Mouse (Mus musculus): ENCODE measurements around the gene Aqp1. TPM values are rescaled to one million over a fixed set of nuclear protein-coding genes. Genes with fewer than 3 reads are reported as not detected.

Gene Aqp1
- polyA plus RNA-seq, 1 experiment from 2014 or later: 3.7 TPM

- H3K9me3 ChIP-seq (replicated peaks; ENCODE audit: control insufficient read depth, low read length): no peaks in the 10 kb centered on the region
- H3K27me3 ChIP-seq (ENCODE audit: control insufficient read depth, insufficient read depth, low read length): peaks cover 10% of the 10 kb centered on the region
- peaks cover 44% of the 10 kb centered on the region for H3K4me1 ChIP-seq (ENCODE audit: control insufficient read depth, insufficient read depth, low read length)
- peak overlapping the region; percentile 9; the same call in 1 of the 2 replicates for H3K4me2 ChIP-seq
- H3K36me3 ChIP-seq (ENCODE audit: control insufficient read depth, insufficient read depth, low read length): no peaks in the 10 kb centered on the region
- no peak overlapping the region for H3K27ac ChIP-seq (ENCODE audit: low read depth, low read length)
- ATAC-seq (replicated peaks; ENCODE audit: insufficient number of reproducible peaks, low FRiP score, low TSS enrichment): no peak
- H3K9ac ChIP-seq (ENCODE audit: low read depth, low read length): no peak overlapping the region
- H3K4me3 ChIP-seq (ENCODE audit: low read depth, low read length): no peak overlapping the region
- WGBS (ENCODE audit: insufficient replicate concordance): 40% methylated on average over 6 of the region's 6 CpGs
Observed at GRCm38 (mm10) chr6:55338077-55338476, 1.8 kb downstream of the Aqp1 start.

GRCm38 (mm10) chr6:55338934-55339825 is 2.9 kb downstream of the Aqp1 start:
- H3K4me2 ChIP-seq: 0 out of 2 replicates have a peak overlapping the region, but pooled peaks have one; percentile 4

GRCm38 (mm10) chr6:55341688-55342087 is 5.5 kb downstream of the Aqp1 start:
- H3K9ac ChIP-seq (ENCODE audit: low read depth, low read length): no peak overlapping the region
- no peak overlapping the region for H3K4me2 ChIP-seq
- no peaks in the 10 kb centered on the region for H3K36me3 ChIP-seq (ENCODE audit: control insufficient read depth, insufficient read depth, low read length)
- WGBS (ENCODE audit: insufficient replicate concordance): 8% methylated on average over 5 of the region's 5 CpGs
- ATAC-seq (replicated peaks; ENCODE audit: insufficient number of reproducible peaks, low FRiP score, low TSS enrichment): no peak
- no peak overlapping the region for H3K4me3 ChIP-seq (ENCODE audit: low read depth, low read length)
- H3K4me1 ChIP-seq (ENCODE audit: control insufficient read depth, insufficient read depth, low read length): peaks cover 35% of the 10 kb centered on the region
- H3K27me3 ChIP-seq (ENCODE audit: control insufficient read depth, insufficient read depth, low read length): peaks cover 12% of the 10 kb centered on the region
- no peak overlapping the region for H3K27ac ChIP-seq (ENCODE audit: low read depth, low read length)
- no peaks in the 10 kb centered on the region for H3K9me3 ChIP-seq (replicated peaks; ENCODE audit: control insufficient read depth, low read length)

More at GRCm38 (mm10) chr6:55338934-55339825, 2.9 kb downstream of the Aqp1 start:
- 41% methylated on average over 9 of the region's 9 CpGs for WGBS (ENCODE audit: insufficient replicate concordance)
- H3K9me3 ChIP-seq (replicated peaks; ENCODE audit: control insufficient read depth, low read length): no peaks in the 10 kb centered on the region
- H3K4me1 ChIP-seq (ENCODE audit: control insufficient read depth, insufficient read depth, low read length): peaks cover 45% of the 10 kb centered on the region
- no peak overlapping the region for H3K9ac ChIP-seq (ENCODE audit: low read depth, low read length)
- no peaks in the 10 kb centered on the region for H3K36me3 ChIP-seq (ENCODE audit: control insufficient read depth, insufficient read depth, low read length)
- no peak for ATAC-seq (replicated peaks; ENCODE audit: insufficient number of reproducible peaks, low FRiP score, low TSS enrichment)
- H3K4me3 ChIP-seq (ENCODE audit: low read depth, low read length): no peak overlapping the region
- H3K27ac ChIP-seq (ENCODE audit: low read depth, low read length): no peak overlapping the region
- peaks cover 12% of the 10 kb centered on the region for H3K27me3 ChIP-seq (ENCODE audit: control insufficient read depth, insufficient read depth, low read length)

GRCm38 (mm10) chr6:55342328-55342727 is 6.1 kb downstream of the Aqp1 start:
- Histone ChIP-seq H3K4me1 (ENCODE audit: control insufficient read depth, insufficient read depth, low read length) (peaks cover 29% of the 10 kb centered on the region), H3K4me2 (no peak overlapping the region), H3K27ac (ENCODE audit: low read depth, low read length) (no peak overlapping the region), H3K36me3 (ENCODE audit: control insufficient read depth, insufficient read depth, low read length) (no peaks in the 10 kb centered on the region), H3K4me3 (ENCODE audit: low read depth, low read length) (no peak overlapping the region), H3K9me3 (replicated peaks; ENCODE audit: control insufficient read depth, low read length) (no peaks in the 10 kb centered on the region), H3K9ac (ENCODE audit: low read depth, low read length) (no peak overlapping the region), H3K27me3 (ENCODE audit: control insufficient read depth, insufficient read depth, low read length) (peaks cover 10% of the 10 kb centered on the region)
- ATAC-seq (replicated peaks; ENCODE audit: insufficient number of reproducible peaks, low FRiP score, low TSS enrichment): no peak
- 64% methylated on average over 9 of the region's 9 CpGs for WGBS (ENCODE audit: insufficient replicate concordance)

GRCm38 (mm10) chr6:55343446-55343845 is 7.2 kb downstream of the Aqp1 start:
- peaks cover 3% of the 10 kb centered on the region for H3K27me3 ChIP-seq (ENCODE audit: control insufficient read depth, insufficient read depth, low read length)
- H3K9me3 ChIP-seq (replicated peaks; ENCODE audit: control insufficient read depth, low read length): no peaks in the 10 kb centered on the region
- peaks cover 26% of the 10 kb centered on the region for H3K4me1 ChIP-seq (ENCODE audit: control insufficient read depth, insufficient read depth, low read length)
- no peaks in the 10 kb centered on the region for H3K36me3 ChIP-seq (ENCODE audit: control insufficient read depth, insufficient read depth, low read length)
- no peak overlapping the region for H3K9ac ChIP-seq (ENCODE audit: low read depth, low read length)
- ATAC-seq (replicated peaks; ENCODE audit: insufficient number of reproducible peaks, low FRiP score, low TSS enrichment): no peak
- H3K4me3 ChIP-seq (ENCODE audit: low read depth, low read length): no peak overlapping the region
- H3K27ac ChIP-seq (ENCODE audit: low read depth, low read length): no peak overlapping the region
- 79% methylated on average over 10 of the region's 10 CpGs for WGBS (ENCODE audit: insufficient replicate concordance)
- no peak overlapping the region for H3K4me2 ChIP-seq

GRCm38 (mm10) chr6:55344291-55345016 is 8.2 kb downstream of the Aqp1 start:
- H3K4me2 ChIP-seq: no peak overlapping the region
- ATAC-seq (replicated peaks; ENCODE audit: insufficient number of reproducible peaks, low FRiP score, low TSS enrichment): no peak
- H3K9me3 ChIP-seq (replicated peaks; ENCODE audit: control insufficient read depth, low read length): no peaks in the 10 kb centered on the region
- H3K4me1 ChIP-seq (ENCODE audit: control insufficient read depth, insufficient read depth, low read length): peaks cover 20% of the 10 kb centered on the region
- no peak overlapping the region for H3K4me3 ChIP-seq (ENCODE audit: low read depth, low read length)
- no peaks in the 10 kb centered on the region for H3K36me3 ChIP-seq (ENCODE audit: control insufficient read depth, insufficient read depth, low read length)
- WGBS (ENCODE audit: insufficient replicate concordance): 57% methylated on average over 9 of the region's 9 CpGs
- no peak overlapping the region for H3K9ac ChIP-seq (ENCODE audit: low read depth, low read length)
- peaks cover 3% of the 10 kb centered on the region; the same call in 1 of the 2 replicates for H3K27me3 ChIP-seq (ENCODE audit: control insufficient read depth, insufficient read depth, low read length)
- no peak overlapping the region for H3K27ac ChIP-seq (ENCODE audit: low read depth, low read length)

- H3K9ac ChIP-seq (ENCODE audit: low read depth, low read length): no peak overlapping the region
- H3K4me1 ChIP-seq (ENCODE audit: control insufficient read depth, insufficient read depth, low read length): peaks cover 17% of the 10 kb centered on the region
- H3K36me3 ChIP-seq (ENCODE audit: control insufficient read depth, insufficient read depth, low read length): no peaks in the 10 kb centered on the region
- peaks cover 3% of the 10 kb centered on the region; the same call in 1 of the 2 replicates for H3K27me3 ChIP-seq (ENCODE audit: control insufficient read depth, insufficient read depth, low read length)
- no peaks in the 10 kb centered on the region for H3K9me3 ChIP-seq (replicated peaks; ENCODE audit: control insufficient read depth, low read length)
- H3K4me3 ChIP-seq (ENCODE audit: low read depth, low read length): no peak overlapping the region
- no peak overlapping the region for H3K27ac ChIP-seq (ENCODE audit: low read depth, low read length)
- no peak for ATAC-seq (replicated peaks; ENCODE audit: insufficient number of reproducible peaks, low FRiP score, low TSS enrichment)
- H3K4me2 ChIP-seq: no peak overlapping the region
- WGBS (ENCODE audit: insufficient replicate concordance): 89% methylated on average over 10 of the region's 10 CpGs
Observed at GRCm38 (mm10) chr6:55345264-55345663, 9.0 kb downstream of the Aqp1 start.

GRCm38 (mm10) chr6:55346491-55346890 is 10.3 kb downstream of the Aqp1 start:
- H3K9me3 ChIP-seq (replicated peaks; ENCODE audit: control insufficient read depth, low read length): no peaks in the 10 kb centered on the region
- H3K36me3 ChIP-seq (ENCODE audit: control insufficient read depth, insufficient read depth, low read length): no peaks in the 10 kb centered on the region
- 82% methylated on average over 7 of the region's 7 CpGs for WGBS (ENCODE audit: insufficient replicate concordance)
- H3K4me3 ChIP-seq (ENCODE audit: low read depth, low read length): no peak overlapping the region
- no peak for ATAC-seq (replicated peaks; ENCODE audit: insufficient number of reproducible peaks, low FRiP score, low TSS enrichment)
- H3K9ac ChIP-seq (ENCODE audit: low read depth, low read length): no peak overlapping the region
- H3K27me3 ChIP-seq (ENCODE audit: control insufficient read depth, insufficient read depth, low read length): peaks cover 3% of the 10 kb centered on the region; the same call in 1 of the 2 replicates
- peaks cover 13% of the 10 kb centered on the region; the same call in 1 of the 2 replicates for H3K4me1 ChIP-seq (ENCODE audit: control insufficient read depth, insufficient read depth, low read length)
- no peak overlapping the region for H3K4me2 ChIP-seq
- H3K27ac ChIP-seq (ENCODE audit: low read depth, low read length): no peak overlapping the region

Measured in heart, embryonic 11.5 days (tissue).